Mouse (Mus musculus) adrenal gland, postnatal 10 days (tissue): Measurements from ENCODE around the gene Atp5j. TPM values are rescaled to one million over a fixed set of nuclear protein-coding genes. Genes with fewer than 3 reads are reported as not detected.
A peak's percentile ranks its signal among the peaks of the same experiment; 100 is the strongest.

Source experiments
- DNase-seq: peaks from one replicate; pipeline ENCODE4 v3.0.0; 2021; ENCODE audit warnings: mixed read lengths
- long read RNA-seq, 2 experiments: library from polyadenylated mRNA; stranded (forward); transcript quantifications; one replicate each; pipeline ENCODE4 v2.0.0; 2021
- total RNA-seq, 2 experiments: library from RNA; stranded (reverse); gene quantifications; 2 replicates each; pipeline ENCODE4 v1.2.3; 2021

The Atp5j gene
- 100 to 1,000 TPM; 436 to 522 TPM for total RNA-seq
- long read RNA-seq, experiment 1, transcript Atp5j-208 (3 exons, 526 nt): minor isoform, 7 of 648 reads
- long read RNA-seq, experiment 1, transcript Atp5j-207 (2 exons, 514 nt): minor isoform, 44 of 648 reads
- long read RNA-seq, experiment 1, transcript Atp5j-202 (6 exons, 742 nt): minor isoform, 21 of 648 reads
- long read RNA-seq, experiment 1, transcript Atp5j-201 (5 exons, 809 nt): major isoform, 105 of 648 reads
- long read RNA-seq, experiment 1, partial matches to known transcripts: 353 of 648 reads
- long read RNA-seq, experiment 1, other reads (novel, unspliced or antisense): 116 of 648 reads
- long read RNA-seq, experiment 2, transcript Atp5j-208 (3 exons, 526 nt): minor isoform, 7 of 407 reads
- long read RNA-seq, experiment 2, transcript Atp5j-201 (5 exons, 809 nt): major isoform, 68 of 407 reads
- long read RNA-seq, experiment 2, transcript Atp5j-202 (6 exons, 742 nt): minor isoform, 11 of 407 reads
- long read RNA-seq, experiment 2, partial matches to known transcripts: 264 of 407 reads
- long read RNA-seq, experiment 2, other reads (novel, unspliced or antisense): 51 of 407 reads

- peak; percentile 91 for DNase-seq
Measured at GRCm38 (mm10) chr16:84835441-84835822, at the start of gene Atp5j. Atp5j (minus strand) TSS chr16:84835625.

GRCm38 (mm10) chr16:84884572-84884971, 49.1 kb upstream of the Atp5j start:
- DNase-seq: no peak

- no peak for DNase-seq
Measured at GRCm38 (mm10) chr16:84881754-84882321, 46.4 kb upstream of the Atp5j start.

- no peak for DNase-seq
Measured at GRCm38 (mm10) chr16:84881168-84881567, 45.7 kb upstream of the Atp5j start.

GRCm38 (mm10) chr16:84879146-84879545, 43.7 kb upstream of the Atp5j start:
- peak; percentile 83 for DNase-seq

GRCm38 (mm10) chr16:84876082-84876481, 40.7 kb upstream of the Atp5j start:
- no peak for DNase-seq

- DNase-seq: no peak
Measured at GRCm38 (mm10) chr16:84875718-84876035, 40.3 kb upstream of the Atp5j start.

GRCm38 (mm10) chr16:84875012-84875717, 39.7 kb upstream of the Atp5j start:
- no peak for DNase-seq

GRCm38 (mm10) chr16:84873805-84874204, 38.4 kb upstream of the Atp5j start:
- no peak for DNase-seq

GRCm38 (mm10) chr16:84864656-84865055, 29.2 kb upstream of the Atp5j start:
- DNase-seq: no peak

- DNase-seq: no peak
Measured at GRCm38 (mm10) chr16:84853492-84853891, 18.1 kb upstream of the Atp5j start.

- no peak for DNase-seq
Measured at GRCm38 (mm10) chr16:84838576-84838975, 3.2 kb upstream of the Atp5j start.

- DNase-seq: peak; percentile 75
Measured at GRCm38 (mm10) chr16:84835823-84836743, 658 bp upstream of the Atp5j start.

GRCm38 (mm10) chr16:84834745-84835440, 532 bp downstream of the Atp5j start, which contains the start of gene Gabpa:
Gabpa (plus strand) TSS chr16:84834925.
- peak; percentile 94 for DNase-seq

- DNase-seq: no peak
Measured at GRCm38 (mm10) chr16:84834344-84834743, 1.1 kb downstream of the Atp5j start.

GRCm38 (mm10) chr16:84832736-84833135, 2.7 kb downstream of the Atp5j start:
- DNase-seq: peak; percentile 59

- DNase-seq: peak; percentile 41
Measured at GRCm38 (mm10) chr16:84831696-84832095, 3.7 kb downstream of the Atp5j start.

- peak; percentile 46 for DNase-seq
Measured at GRCm38 (mm10) chr16:84825009-84825408, 10.4 kb downstream of the Atp5j start.

GRCm38 (mm10) chr16:84817423-84817822, 18.0 kb downstream of the Atp5j start:
- DNase-seq: peak; percentile 50

- DNase-seq: no peak
Measured at GRCm38 (mm10) chr16:84814511-84814910, 20.9 kb downstream of the Atp5j start.

GRCm38 (mm10) chr16:84813852-84814251, 21.6 kb downstream of the Atp5j start:
- no peak for DNase-seq
